Mouse (Mus musculus) embryonic stem cell, embryonic (primary cell): ENCODE results near the gene Txndc2.

Source experiments
- CTCF ChIA-PET, 4 experiments: fragments of 300-600 bp in 2 of 4; fragments of 350-600 bp in 2 of 4; sonication (Branson Sonifier 250); formaldehyde crosslinking; loops; one replicate each; lab custom pipeline; 2022; ENCODE audit warnings: inconsistent platforms in 2 of 4; lab: Charles Lee
- POLR2A ChIA-PET, 4 experiments: fragments of 300-600 bp in 2 of 4; fragments of 350-600 bp in 2 of 4; sonication (Branson Sonifier 250); formaldehyde crosslinking; loops; one replicate each; lab custom pipeline; 2022; ENCODE audit warnings: antibody characterized with exemption in 4 of 4, inconsistent platforms in 1 of 4; lab: Charles Lee

Gene Txndc2

DNA sequence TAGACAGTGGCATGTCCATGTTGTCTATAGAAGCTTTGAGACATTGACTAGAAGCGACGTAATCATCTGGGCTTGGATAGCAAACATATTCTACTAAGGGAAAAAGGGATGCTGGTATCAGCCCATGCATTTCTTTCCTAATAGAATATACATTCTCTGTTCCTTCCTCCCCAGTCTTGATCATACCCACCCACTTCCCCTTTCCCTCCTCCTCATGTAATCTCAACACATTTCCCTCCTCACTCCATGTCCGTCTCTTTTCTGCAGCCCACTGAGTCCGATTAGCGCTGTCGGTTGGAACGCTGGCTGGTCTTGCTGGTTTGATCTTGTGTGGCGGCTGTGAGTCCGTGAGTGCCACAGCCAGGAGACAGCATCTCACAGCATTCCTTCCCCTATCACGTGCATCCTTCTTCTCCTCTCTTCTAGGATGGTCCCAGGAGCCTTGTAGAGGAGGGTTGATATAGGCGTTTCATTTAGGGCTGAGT lies at the start of gene Txndc2:
Txndc2 (minus strand) TSS at position 435 of the 485 bp plus-strand sequence.
- POLR2A ChIA-PET, result interaction anchor here in 1 of 4 experiments (1.2 kb wide), 1 partner anchor 30 kb away, joined by 3 read pairs; no protein-coding TSS in a partner anchor

DNA sequence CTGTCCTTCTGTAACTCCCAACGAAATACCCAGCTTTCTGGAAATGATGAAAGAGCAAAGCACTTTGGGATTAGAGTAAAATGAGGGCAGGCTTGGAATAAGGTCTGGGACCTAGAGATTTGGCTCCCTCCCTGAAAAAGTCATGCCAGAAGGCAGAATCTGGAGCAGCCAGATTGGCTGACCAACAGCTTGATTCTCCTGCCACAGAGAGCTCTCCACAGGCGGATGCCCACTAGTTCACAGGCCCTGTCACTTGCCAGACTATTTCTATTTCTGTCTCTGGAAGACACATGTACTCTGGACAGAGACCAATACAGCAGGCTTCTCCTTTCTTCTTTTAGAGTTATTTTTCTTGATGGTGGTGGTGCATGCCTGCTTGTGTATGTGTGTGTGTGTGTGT lies 41.8 kb upstream of the Txndc2 start:
- ChIA-PET POLR2A (interaction anchor here in 2 of 4 experiments (0.7 to 1.4 kb wide), 2 partner anchors 10 to 124 kb away, joined by 3 read pairs; no protein-coding TSS in a partner anchor), CTCF (no interaction called here)

More for the DNA sequence above, at the start of gene Txndc2:
- CTCF ChIA-PET, result interaction anchor here in 1 of 4 experiments (2.0 kb wide), 1 partner anchor 37 kb away, joined by 4 read pairs; no protein-coding TSS in a partner anchor

DNA sequence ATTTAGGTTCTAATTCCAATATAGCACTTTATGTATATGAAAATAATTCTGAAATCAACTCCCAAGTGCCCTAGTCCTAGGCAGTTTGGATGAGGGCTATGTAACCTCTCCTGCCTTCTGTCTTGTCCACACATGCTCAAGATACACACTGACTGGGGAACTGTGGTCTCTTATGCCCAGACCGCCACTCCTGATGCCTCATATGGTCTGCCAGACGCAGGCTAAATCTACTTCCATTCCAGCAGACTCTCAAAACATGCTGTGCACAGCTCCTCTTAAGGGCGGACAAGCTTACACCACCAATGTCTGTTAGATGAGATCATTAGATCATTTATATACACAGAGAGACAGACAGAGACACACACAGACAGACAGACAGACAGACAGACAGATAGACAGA lies 41.3 kb upstream of the Txndc2 start:
- ChIA-PET CTCF (no interaction called here), POLR2A (interaction anchor here in 2 of 4 experiments (0.7 to 1.4 kb wide), 2 partner anchors 11 to 124 kb away, joined by 3 read pairs; no protein-coding TSS in a partner anchor)

DNA sequence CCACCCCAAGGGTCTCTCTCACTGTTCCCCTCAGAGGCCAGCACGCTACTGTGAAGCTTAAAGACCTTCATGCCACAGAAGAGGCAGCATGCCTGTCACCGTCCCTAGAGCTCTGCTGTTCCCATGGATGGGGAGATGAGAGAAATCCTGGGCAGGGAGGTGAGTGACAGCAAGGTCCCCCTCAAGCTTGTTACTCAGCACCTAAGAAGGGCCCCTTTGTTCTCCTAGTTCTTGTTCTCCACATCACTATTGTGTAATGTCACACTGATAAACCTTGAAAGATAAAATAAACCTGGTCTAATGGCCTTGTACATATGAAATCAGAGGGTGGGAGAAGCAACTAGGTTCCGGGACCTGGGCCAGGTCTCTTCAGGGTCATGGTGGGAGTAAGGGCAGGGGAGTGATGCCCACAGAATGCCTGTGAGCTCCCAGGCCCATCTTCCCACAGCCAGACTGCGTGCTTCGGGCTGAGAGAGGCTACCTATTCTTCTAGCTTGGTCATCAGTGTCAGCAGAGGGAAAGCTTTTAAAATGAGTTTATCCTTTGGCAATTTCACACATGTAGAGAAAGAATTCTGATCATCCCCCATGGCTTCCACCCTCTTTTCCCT lies 40.2 kb upstream of the Txndc2 start:
- ChIA-PET CTCF (no interaction called here), POLR2A (interaction anchor here in 2 of 4 experiments (0.6 to 1.4 kb wide), 5 partner anchors 12 to 94 kb away, joined by 3 to 4 read pairs (median 3); partner anchors contain the start of gene Vapa (in 2 of the 2))

DNA sequence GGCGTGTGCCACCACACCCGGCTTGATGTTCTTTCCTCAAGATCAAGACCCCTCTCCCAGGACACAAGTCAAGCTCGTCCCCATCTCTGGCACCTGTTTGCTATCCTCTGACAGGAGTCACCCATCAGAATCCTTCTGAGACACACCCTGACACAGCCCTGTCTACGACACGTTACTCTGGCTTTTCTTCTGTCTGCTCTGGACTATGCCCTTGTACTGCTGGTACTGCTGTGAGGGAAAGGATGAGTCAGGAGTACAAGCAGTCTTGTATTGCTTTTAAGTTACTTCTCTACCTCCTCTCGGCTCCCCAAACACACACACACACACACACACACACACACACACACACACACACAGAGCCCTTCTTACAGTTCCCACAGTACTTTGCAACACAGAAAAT lies 39.5 kb upstream of the Txndc2 start:
- ChIA-PET POLR2A (interaction anchor here in 2 of 4 experiments (0.9 to 1.9 kb wide), 4 partner anchors 20 to 93 kb away, joined by 3 to 10 read pairs (median 3); partner anchors contain the start of gene Vapa (in 2 of the 2)), CTCF (no interaction called here)

DNA sequence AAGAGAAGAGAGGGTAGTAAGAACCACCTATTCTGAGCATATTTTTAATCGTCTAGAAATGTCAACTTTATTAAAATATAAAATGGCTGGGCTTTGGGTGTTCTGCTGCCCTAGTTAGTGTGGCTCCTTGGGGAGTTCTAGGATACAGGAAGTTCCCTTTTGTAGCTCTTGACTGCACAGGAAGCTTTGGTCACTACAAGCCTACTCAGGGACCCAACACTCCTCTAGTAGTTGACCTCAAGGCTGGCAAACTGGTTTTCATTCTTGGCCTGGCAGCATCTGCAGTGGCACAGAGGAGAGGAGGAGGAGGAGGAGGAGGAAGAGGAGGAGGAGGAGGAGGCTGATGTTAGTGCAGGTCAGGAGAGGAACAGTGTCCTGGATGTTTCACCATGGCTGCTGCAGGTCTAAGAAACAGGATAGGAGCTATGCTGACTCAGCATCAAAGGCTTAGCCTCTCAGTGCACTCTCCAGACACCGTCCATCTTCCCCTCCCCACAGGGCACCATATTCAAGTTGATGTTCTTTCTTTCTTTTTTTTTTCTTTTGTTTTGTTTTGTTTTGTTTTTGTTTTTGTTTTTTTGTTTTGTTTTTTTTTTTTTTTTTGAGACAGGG lies 38.9 kb upstream of the Txndc2 start:
- CTCF ChIA-PET, result interaction anchor here in 1 of 4 experiments (0.7 kb wide), 1 partner anchor 238 kb away, joined by 3 read pairs; no protein-coding TSS in a partner anchor
- POLR2A ChIA-PET, result interaction anchor here (0.7 to 2.2 kb wide), 8 partner anchors 13 to 68 kb away, joined by 3 to 10 read pairs (median 5); partner anchors contain the start of gene Vapa (in 2 of the 4)

DNA sequence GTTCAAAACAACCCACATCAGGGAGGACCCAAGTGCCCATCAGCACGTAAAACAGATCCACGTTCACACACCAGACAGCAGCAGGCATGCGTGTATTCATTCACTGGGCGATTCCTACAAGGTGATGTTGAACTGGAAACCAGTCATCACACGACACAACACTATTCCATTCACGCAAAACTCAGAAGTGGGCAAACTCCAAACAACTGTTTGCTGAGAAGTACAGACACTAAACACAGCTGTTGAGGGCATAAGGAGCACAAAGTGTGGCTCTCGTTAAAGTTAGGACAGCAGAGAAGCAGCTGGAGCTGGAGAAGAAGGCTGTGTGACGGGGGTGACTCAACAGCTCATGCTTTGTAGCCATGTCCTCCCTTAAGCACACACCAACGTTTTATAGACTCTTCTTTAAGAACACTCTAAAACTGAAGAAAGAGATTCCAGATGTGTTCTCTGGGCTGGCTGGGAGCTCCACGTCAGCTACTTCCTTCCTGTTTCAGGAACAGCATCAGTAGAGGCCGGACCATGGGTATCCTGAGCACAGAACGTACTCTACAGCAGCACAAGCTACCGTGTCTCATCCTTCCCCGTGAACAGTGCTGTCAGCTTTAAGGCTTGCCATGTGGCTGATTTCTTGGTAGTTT lies 38.0 kb upstream of the Txndc2 start:
- ChIA-PET POLR2A (interaction anchor here (0.7 to 2.8 kb wide), 13 partner anchors 8 to 67 kb away, joined by 3 to 10 read pairs (median 5); partner anchors contain the start of gene Vapa (in 2 of the 4)), CTCF (interaction anchor here in 3 of 4 experiments (0.6 to 1.2 kb wide), 6 partner anchors 31 to 237 kb away, joined by 3 to 11 read pairs (median 4); no protein-coding TSS in a partner anchor)

DNA sequence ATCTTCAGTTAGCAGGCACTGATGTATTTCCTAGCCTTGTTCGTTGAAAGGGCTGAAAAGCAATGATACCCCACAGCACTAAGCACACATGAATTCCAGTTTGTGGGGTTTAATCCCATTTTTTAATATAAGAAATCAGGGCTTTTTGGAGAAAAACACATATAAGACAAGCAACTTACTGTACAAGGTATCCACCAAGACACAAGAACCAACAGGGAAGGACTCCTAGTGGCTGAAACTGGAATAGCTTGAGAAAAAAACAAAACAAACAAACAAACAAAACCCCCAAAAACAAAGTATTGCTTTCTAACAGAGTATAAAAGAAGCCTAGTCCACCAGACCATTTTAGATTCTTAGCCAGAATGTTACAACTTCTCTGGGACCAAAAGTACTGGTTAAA lies 35.8 kb upstream of the Txndc2 start:
- CTCF ChIA-PET, result interaction anchor here in 3 of 4 experiments (0.7 to 1.8 kb wide), 11 partner anchors 10 to 94 kb away, joined by 3 to 9 read pairs (median 3); partner anchors contain the start of gene Txndc2 (in 1 of the 3)
- POLR2A ChIA-PET, result interaction anchor here in 3 of 4 experiments (0.6 to 2.8 kb wide), 12 partner anchors 10 to 65 kb away, joined by 3 to 9 read pairs (median 5); partner anchors contain the start of gene Vapa (in 1 of the 3)

DNA sequence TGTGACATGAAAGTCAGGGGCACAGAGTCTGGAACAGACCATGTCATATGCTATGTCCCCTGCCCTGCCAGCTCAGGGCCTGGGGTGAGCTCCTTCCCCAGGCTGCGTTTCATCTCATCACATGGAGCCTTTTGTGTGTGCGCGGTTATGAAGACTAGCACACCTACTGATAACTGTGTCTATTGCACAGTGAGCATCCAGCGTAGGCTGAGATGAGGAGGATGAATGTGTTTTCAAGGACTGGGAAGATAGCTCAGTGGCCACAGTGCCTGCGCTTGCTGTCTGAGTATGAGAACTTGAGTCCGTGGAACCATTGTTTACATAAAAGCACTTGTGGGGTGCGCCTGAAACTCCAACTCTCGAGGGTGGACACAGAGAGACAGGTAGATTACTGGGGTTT lies 34.6 kb upstream of the Txndc2 start:
- CTCF ChIA-PET, result interaction anchor here in 1 of 4 experiments (0.6 kb wide), 1 partner anchor 398 kb away, joined by 5 read pairs; no protein-coding TSS in a partner anchor

DNA sequence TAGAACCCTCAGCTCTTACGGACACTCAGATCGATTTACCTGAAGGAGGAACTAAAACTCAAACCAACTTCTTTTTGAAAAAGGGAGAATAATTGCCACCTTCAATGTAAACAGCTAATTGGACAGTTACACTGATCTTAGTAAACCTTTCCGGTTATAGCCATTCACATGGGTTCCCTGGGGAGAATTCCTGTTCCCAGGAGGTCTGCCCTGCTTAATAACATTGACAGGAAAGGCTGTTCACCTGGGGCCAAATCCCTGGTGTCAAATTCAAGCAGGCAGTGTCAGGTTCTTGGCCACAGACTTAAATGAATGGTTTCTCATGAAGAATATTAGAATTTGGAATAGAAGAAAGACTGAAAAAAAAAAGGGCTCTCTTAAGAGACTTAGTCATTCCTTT lies 34.0 kb upstream of the Txndc2 start:
- CTCF ChIA-PET, result interaction anchor here in 1 of 4 experiments (0.6 kb wide), 1 partner anchor 399 kb away, joined by 5 read pairs; no protein-coding TSS in a partner anchor

More for the DNA sequence above, 34.6 kb upstream of the Txndc2 start:
- POLR2A ChIA-PET, result interaction anchor here in 2 of 4 experiments (1.0 to 2.6 kb wide), 4 partner anchors 12 to 63 kb away, joined by 3 to 8 read pairs (median 4); partner anchors contain the start of gene Vapa (in 1 of the 2)

DNA sequence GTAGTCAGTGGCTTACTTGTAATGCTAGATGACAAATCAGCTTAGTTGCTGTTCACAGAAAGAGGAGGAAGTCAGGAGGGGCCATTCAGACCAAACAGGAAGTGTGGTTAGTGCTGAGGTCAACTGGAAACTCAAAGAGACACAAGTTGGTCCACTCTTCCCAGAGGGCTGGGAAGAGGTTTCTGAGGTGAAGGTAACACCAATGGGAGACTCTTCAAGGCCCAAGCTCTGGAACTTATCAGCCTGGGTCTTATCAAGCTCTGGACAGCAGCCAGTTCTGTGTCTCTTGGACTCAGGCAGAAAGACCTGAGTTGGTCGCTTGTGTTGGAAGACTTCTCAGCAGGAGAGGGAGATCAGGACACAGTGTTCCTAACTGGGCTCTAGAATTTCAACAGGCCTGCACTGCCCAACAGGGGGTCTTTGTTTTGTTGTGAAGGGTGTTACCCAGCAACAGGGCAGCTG lies 32.8 kb upstream of the Txndc2 start:
- ChIA-PET CTCF (interaction anchor here in 1 of 4 experiments (0.6 kb wide), 1 partner anchor 18 kb away, joined by 18 read pairs; no protein-coding TSS in a partner anchor), POLR2A (interaction anchor here in 2 of 4 experiments (0.8 to 1.8 kb wide), 6 partner anchors 11 to 62 kb away, joined by 3 to 8 read pairs (median 4); partner anchors contain the start of gene Vapa (in 1 of the 2))

More for the DNA sequence above, 34.0 kb upstream of the Txndc2 start:
- POLR2A ChIA-PET, result interaction anchor here in 2 of 4 experiments (1.0 to 2.6 kb wide), 5 partner anchors 12 to 63 kb away, joined by 3 to 8 read pairs (median 4); partner anchors contain the start of gene Vapa (in 1 of the 2)

DNA sequence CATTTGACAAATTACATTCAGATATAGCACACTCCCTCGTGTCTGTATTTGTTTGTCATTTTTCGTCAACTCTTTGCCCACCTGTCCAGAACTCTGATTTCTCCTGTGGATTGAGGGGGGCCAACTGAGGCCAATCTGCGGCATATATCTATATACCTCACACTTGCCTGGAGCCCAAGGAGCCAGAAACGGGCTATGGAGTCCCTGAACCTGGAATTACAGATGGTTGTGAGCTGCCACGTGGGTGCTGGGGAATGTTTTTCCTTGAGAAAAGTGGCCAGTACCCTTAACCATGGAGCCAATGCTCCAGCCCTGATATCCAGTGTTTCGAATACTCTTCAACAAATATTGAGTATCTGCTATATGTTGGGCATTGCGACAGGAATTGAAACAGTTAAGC lies 31.0 kb upstream of the Txndc2 start:
- ChIA-PET POLR2A (interaction anchor here in 2 of 4 experiments (0.9 to 1.8 kb wide), 3 partner anchors 59 to 94 kb away, joined by 3 to 8 read pairs (median 3); partner anchors contain the start of gene Vapa (in 1 of the 2)), CTCF (interaction anchor here in 1 of 4 experiments (0.6 kb wide), 1 partner anchor 13 kb away, joined by 3 read pairs; no protein-coding TSS in a partner anchor)

DNA sequence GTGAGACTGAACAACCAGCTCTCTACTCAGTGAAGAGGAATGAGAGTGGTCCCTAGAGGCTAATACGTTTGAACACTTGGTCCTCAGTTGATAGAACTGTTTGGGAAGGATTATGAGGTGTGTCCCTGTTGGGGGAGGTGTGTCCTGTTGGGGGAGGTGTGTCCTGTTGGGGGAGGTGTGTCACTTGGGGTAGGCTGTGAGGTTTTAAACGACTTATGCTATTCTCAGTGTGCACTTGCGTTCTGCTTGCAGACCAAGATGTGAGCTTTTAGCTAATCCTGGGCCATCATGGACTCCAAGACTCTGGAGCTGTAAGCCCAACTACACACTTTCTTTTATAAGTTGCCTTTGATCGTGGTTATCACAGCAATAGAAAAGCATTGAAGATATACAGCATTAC lies 27.1 kb upstream of the Txndc2 start:
- ChIA-PET POLR2A (interaction anchor here in 1 of 4 experiments (1.6 kb wide), 1 partner anchor 14 kb away, joined by 3 read pairs; no protein-coding TSS in a partner anchor), CTCF (no interaction called here)

DNA sequence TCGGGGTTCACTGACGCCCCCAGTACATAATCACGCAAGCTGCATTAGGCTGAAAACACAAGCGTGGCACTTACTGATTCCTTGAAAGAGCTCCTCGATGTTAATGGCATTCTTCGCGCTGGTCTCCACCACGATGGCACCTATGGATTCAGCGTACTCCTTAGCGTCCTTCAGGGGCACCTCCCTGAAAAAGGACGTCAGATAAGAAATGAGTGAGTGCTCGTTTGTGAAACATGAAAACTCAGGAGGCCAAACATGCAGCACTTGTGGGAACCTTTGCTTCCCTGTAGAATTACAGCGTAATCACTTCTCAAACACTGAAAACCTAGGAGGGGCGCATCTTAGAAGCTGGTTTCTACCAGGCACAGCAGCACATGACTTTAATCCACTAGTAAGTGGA lies 25.8 kb upstream of the Txndc2 start:
- POLR2A ChIA-PET, result interaction anchor here in 1 of 4 experiments (0.6 kb wide), 1 partner anchor 38 kb away, joined by 4 read pairs; no protein-coding TSS in a partner anchor
- CTCF ChIA-PET, result interaction anchor here in 2 of 4 experiments (0.5 to 0.6 kb wide), 2 partner anchors 272 to 798 kb away, joined by 3 read pairs; no protein-coding TSS in a partner anchor

DNA sequence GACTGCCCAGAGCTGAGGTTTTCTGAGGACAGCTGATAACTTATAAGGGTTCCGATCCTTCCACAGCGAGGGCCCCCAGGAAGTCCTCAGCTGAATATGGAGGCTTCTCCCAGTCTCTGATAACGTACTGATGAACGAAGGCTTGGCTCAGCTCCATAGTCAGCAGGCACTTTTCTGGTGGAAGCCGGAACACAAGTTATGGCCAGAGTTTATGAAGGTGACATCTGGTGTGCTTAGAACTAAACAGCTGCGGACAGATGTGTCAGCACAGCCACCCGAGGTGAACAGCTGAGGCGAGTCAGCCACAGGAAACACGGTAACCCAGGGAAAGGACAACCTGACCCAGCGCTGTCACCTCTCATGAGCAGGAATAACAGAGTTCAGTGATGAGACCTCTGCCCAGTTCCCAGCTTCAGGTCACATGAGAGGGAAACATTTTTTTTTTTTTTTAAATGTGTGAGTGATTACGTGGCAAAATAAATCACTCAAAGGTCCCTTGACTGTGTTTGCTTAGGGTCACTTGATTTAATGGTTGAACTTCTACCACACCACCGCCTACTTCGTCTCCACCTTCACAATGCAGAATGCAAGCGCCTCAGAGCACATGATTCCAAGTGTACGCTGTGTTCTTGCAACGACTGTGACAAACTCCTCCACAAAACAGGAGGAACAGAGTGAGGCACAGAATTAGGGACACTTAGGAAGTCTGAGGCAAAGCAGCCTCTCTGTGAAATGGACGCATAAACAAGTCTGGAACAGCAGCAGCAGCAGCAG lies 24.6 kb upstream of the Txndc2 start:
- POLR2A ChIA-PET, result interaction anchor here in 3 of 4 experiments (0.6 to 4.2 kb wide), 10 partner anchors 11 to 813 kb away, joined by 3 to 35 read pairs (median 4); no protein-coding TSS in a partner anchor
- CTCF ChIA-PET, result interaction anchor here in 2 of 4 experiments (0.7 to 1.0 kb wide), 3 partner anchors 11 to 793 kb away, joined by 3 to 5 read pairs (median 3); no protein-coding TSS in a partner anchor

DNA sequence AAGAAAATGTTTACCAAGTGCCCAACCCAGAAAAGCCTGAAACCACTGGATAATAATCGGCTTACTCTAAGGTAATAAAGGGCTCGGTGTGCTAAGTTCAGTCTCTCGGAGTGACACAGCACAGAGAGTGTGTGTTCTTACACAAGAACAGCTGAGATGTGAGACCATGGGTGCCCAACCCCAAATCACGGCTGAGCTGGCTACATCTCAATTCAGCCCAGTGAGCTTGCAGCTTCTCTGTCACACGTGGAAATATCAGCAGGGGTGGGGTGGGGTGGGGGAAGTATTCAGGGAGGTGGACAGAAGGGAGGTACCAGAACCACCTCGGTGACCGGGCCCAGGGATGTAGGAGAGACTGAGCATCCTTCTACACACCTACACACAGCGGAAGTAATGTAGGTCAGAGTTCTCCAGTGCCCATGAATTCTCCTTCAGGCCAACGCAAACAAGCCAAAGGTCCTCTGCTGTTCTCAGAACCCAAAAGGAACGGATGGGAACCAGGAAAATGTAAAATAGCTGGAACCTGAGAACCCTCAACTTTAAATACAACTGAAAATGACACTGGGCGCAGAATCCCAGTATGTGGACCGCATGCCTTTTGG lies 23.9 kb upstream of the Txndc2 start:
- ChIA-PET POLR2A (interaction anchor here in 2 of 4 experiments (0.6 to 4.2 kb wide), 10 partner anchors 11 to 814 kb away, joined by 3 to 35 read pairs (median 4); no protein-coding TSS in a partner anchor), CTCF (interaction anchor here in 2 of 4 experiments (0.7 to 1.0 kb wide), 4 partner anchors 12 to 792 kb away, joined by 3 to 5 read pairs (median 4); no protein-coding TSS in a partner anchor)
